Mouse (Mus musculus) kidney, postnatal 14 days (tissue): ENCODE data around the gene Ccdc158.

Source experiments
- DNase-seq: peaks from one replicate; pipeline ENCODE4 v3.0.0; 2022; ENCODE audit warnings: mixed read lengths

The Ccdc158 gene

GRCm38 (mm10) chr5:92674859-92675573, at the start of gene Ccdc158:
Gene Ccdc158 (minus strand): TSS chr5:92675271.
- peak; percentile 88 for DNase-seq

DNA sequence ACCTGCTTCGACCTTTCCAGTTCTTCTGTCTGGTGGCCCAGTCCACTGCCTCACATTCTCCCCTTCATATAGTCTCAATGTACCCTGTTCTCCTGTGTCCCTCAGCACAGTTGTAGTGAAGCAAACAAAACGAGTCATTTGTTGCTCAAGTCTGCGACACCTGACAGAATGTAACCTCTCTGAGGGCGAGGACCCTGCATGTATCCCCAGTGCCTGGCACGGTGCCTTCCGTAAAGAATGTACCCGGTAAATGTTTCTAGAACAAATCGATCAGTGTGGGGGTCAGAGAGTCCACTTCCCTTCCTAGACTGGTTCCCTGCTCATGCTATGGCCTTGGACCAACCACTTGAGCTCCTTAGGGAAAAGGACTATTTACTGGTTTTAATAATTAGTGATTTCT, 46.5 kb upstream of the Ccdc158 start:
- no peak for DNase-seq

GRCm38 (mm10) chr5:92718856-92719255, 43.8 kb upstream of the Ccdc158 start:
- no peak for DNase-seq

DNA sequence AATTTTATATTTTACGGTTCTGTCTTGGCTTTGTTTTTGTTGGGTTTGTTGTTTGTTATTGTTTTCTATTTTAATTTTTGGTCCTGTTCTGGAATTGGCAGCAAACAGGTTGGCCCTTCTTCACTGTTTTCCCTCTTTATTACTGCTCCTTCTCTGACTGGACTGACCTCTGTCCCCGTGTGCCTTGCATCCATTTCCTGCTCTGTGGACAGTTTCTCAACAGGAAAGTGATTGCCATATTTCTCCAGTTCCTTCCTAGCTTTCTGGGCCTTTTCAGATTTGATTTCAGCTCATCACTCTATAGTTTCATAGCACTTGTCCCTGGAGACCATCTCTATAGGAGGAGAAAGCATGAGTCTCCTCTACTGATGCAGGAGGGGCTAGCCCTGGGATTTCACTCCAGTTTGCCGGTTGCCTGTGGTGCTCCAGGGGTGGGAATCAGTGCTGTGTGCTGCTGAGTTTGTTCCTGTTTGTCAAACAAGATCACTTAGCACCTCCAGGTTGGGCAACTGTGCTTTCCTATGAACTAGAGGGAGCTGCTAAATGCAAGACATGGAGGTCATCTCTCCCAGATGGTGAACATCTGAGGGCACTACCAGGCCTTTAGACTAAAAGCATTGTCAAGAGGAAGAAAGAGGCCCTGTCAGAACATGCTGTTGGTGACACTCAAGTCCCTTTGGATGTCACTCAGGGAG, 42.7 kb upstream of the Ccdc158 start:
- DNase-seq, result no peak

GRCm38 (mm10) chr5:92715890-92716289, 40.8 kb upstream of the Ccdc158 start:
- DNase-seq, result no peak

GRCm38 (mm10) chr5:92715319-92715718, 40.2 kb upstream of the Ccdc158 start:
- no peak for DNase-seq

DNA sequence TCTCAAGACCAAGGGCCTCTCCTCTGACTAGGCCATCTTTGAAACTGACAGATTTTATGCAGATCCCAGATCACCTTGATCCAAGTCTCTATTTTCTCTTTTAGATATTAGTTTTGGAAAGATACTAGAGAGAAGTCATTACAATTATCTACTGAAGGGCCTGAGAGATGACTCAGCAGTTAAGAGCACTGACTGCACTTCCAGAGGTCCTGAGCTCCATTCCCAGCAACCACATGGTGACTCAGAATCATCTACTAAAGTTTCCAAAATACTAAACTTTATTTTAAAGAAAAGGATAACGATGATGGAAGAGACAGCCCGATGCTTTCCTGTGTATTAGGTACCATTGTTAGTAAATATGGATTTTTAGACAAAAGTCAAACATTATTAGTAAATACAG, 39.8 kb upstream of the Ccdc158 start:
- DNase-seq, result no peak

DNA sequence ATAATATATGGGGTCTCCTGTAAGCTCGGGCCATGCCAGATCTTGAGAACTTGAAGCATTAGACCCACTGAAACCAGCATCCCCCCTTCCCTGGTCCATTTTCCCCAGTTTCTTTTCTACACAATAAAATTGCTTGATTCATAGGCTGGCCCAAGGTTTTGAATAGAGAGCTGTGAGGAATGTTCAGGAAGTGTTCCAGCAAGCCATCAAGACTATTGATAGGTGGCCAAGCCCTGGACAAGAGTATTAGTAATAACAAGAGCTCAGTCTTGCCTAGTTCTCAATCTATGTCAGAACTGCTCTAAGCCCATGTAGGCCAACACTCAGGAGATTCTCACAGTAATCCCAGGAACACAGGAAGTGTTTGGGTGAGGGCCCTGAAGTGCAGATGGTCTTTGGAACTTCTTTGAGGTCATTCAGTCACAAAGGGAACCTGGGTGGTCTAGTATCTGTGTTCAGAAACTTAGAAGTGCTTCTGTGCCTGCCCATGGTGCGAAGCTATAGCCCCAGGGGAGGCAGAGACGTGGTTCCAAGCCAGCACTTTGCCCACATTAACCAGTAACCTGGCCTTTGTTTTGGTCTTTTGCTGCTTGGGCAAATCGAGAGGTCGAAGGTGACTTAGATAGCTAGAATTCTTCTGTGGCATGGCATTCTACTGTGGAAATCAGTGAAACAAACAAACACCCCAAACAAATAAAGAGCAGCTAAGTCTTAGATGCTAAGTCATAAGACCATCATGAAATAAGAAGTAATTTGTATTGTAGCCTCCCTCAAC, 37.7 kb upstream of the Ccdc158 start:
- no peak for DNase-seq

- DNase-seq, result no peak
Measured at GRCm38 (mm10) chr5:92711666-92712290, 36.7 kb upstream of the Ccdc158 start.

DNA sequence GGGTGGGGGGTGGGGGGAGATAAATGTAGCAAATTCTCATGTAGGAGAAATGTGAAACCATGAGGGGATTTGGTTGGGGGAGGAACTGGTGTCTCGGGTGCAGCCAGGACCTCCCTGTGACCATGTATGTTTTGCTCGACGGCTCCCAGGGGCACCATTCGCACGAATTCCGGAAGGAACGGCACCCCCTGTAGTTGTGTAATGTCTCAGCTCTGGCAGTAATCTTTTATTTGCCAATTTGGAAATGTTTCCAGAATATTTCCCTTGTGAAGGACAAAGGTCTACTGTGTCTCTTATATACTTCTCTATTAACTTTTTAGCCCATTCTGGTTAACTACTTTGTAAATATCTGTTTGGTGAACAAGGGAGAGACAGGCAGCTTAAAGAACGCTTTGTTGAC, 35.7 kb upstream of the Ccdc158 start:
- no peak for DNase-seq

- peak; percentile 23 for DNase-seq
Measured at GRCm38 (mm10) chr5:92707921-92708491, 32.9 kb upstream of the Ccdc158 start.

DNA sequence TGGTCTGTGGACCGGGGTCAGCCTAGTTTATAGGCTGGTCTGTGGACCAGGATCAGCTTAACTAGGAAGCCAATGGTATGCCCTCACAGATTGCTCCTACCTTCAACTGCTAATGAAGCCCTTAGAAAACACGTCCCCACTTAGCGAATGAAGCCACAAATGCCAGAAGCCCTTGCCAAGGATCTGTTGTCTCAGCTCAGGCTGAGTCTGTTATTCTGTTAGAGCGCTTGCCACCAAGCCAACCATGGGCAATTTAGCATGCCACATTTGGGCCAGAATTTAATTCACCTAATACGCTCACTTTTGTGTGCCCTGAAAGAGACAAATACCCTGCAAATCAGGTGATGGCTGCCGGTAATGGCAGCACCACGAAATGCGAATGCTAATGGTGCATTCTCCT, 28.6 kb upstream of the Ccdc158 start:
- DNase-seq, result no peak

DNA sequence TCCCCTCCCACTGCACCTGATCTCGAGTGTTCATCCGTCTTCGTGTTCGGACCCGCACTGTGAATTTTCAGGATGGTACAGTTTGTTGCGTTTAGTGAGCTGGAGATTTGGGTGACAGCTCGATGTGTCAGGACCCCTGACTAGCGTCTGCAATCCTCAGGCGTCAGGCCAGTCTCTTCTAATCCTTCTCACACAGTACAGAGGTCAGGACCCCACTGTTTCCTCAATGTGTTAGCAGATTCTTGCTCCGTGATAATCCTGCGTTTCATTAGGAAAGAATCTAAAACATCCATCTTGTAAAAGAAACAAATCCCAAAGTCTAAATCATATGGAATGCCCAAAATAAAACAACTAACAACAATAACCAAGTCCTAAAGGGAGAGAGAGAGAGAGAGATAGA, 26.7 kb upstream of the Ccdc158 start:
- no peak for DNase-seq

GRCm38 (mm10) chr5:92698837-92699529, 23.9 kb upstream of the Ccdc158 start:
- no peak for DNase-seq

- DNase-seq, result no peak
Measured at GRCm38 (mm10) chr5:92698131-92698836, 23.2 kb upstream of the Ccdc158 start.

DNA sequence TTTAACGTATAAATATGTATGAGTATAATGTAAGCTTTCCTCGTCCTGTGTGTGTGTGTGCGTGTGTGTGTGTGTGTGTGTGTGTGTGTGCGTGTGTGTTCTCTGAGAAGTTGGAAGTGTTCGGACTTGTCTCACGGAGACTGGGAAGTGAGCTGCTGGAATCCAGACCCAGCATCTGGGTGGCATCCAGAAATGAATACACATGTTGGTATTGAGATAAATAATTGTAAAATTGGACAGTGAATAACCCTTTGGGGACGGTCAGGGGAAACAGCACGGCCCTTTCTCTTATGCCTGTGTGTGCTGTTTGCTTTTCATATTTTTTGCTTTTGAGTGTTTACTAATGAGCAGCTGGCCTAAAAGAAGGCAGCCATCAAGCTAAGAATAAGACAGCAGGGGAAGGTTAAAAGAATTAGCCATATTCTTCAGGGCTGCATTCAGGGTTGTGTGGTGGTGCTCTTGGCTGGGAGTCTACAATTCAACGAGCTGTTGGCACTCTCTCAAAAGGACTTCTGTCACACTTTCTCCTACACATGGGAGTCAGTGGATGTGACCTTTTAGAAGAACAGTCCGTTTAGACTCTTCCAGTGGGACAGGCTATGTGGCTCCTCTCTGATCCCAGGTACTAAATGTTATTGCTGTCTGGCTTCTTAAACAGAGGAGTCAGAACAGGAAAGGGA, 19.4 kb upstream of the Ccdc158 start:
- DNase-seq, result no peak

DNA sequence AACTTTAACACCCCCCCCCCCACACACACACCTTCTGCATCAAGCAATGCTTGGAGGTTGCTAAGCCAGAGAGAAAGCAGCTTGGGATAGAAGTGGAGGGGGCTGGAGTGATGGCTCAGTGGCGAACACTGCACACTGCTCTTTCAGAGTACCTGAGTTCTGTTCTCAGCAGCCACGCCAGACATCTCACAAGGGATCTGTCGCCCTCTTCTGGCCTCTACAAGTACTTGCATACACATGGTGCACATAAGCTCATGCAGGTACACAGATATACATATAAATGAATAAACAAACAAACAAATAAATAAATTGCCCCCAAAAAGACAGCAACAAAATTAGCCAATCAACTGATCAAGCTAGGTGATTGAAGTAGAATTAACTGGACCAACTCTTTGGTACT, 18.7 kb upstream of the Ccdc158 start:
- DNase-seq, result no peak

GRCm38 (mm10) chr5:92692206-92693007, 17.3 kb upstream of the Ccdc158 start:
- peak; percentile 68 for DNase-seq

- DNase-seq, result no peak
Measured at GRCm38 (mm10) chr5:92688569-92688968, 13.5 kb upstream of the Ccdc158 start.

DNA sequence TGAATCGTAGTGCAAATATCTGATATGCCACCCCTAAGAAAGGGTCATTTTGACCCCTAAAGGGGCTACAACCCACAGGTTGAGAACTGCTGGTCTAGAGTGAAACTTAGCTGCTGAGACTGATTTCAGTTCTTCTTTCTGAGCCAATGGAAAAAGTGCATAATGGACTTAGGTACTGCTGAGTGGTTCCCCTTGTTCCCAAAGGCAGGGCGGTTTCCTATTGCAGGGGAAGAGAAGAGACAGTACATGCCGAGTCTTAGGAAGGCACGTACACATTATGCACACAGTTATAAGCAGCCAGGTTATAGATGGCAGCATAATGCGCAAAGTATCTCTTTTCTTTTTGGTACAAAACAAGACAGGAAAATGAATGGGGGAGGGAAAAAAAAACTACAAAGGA, 13.1 kb upstream of the Ccdc158 start:
- no peak for DNase-seq
